Mouse (Mus musculus) neural tube, embryonic 13.5 days (tissue): ENCODE measurements at regions not wholly inside any gene's neighbourhood (a gene's known extent, or its start where the extent isn't known, plus 50 kb on each side); places are given as distances from the start of the nearest gene placed in this dataset.
A peak's percentile ranks its signal among the peaks of the same experiment; 100 is the strongest.

Source experiments
- ATAC-seq: fragments of 200-750 bp; cut with Nextera tagmentation; 2 replicates; pipeline ENCODE4 v1.8.0; 2017; ENCODE audit warnings: low read depth, mild to moderate bottlenecking, moderate TSS enrichment, moderate library complexity
- H3K27ac ChIP-seq: fragments of 300-500 bp; sonication (generic); replicated peaks from 2 replicates; pipeline ENCODE4 v1.5.1; 2015; ENCODE audit warnings: moderate library complexity, mild to moderate bottlenecking, inconsistent platforms
- H3K27me3 ChIP-seq: fragments of 300-500 bp; sonication (generic); 2 replicates; pipeline ENCODE4 v1.6.1; 2015; ENCODE audit warnings: mild to moderate bottlenecking, inconsistent platforms
- H3K36me3 ChIP-seq: fragments of 300-500 bp; sonication (generic); 2 replicates; pipeline ENCODE4 v1.6.1; 2015; ENCODE audit warnings: mild to moderate bottlenecking, inconsistent platforms
- H3K4me1 ChIP-seq: fragments of 300-500 bp; sonication (generic); replicated peaks from 2 replicates; pipeline ENCODE4 v1.6.1; 2015; ENCODE audit warnings: inconsistent platforms
- H3K4me2 ChIP-seq: fragments of 300-500 bp; sonication (generic); 2 replicates; pipeline ENCODE4 v1.6.1; 2015; ENCODE audit warnings: inconsistent platforms, mild to moderate bottlenecking, moderate library complexity
- H3K4me3 ChIP-seq: fragments of 300-500 bp; sonication (generic); 2 replicates; pipeline ENCODE4 v1.5.1; 2015; ENCODE audit warnings: mild to moderate bottlenecking, inconsistent platforms
- H3K9ac ChIP-seq: fragments of 300-500 bp; sonication (generic); 2 replicates; pipeline ENCODE4 v1.6.1; 2015; ENCODE audit warnings: moderate library complexity, mild to moderate bottlenecking, inconsistent platforms
- H3K9me3 ChIP-seq: fragments of 300-500 bp; sonication (generic); 2 replicates; pipeline ENCODE4 v1.6.1; 2016; ENCODE audit warnings: inconsistent platforms
- WGBS: fragments of 180-500 bp; shearing (Covaris S2); methylation state at CpG from one replicate; pipeline ENCODE4 v1.1.7; 2015; 5-methylcytosine and 5-hydroxymethylcytosine counted together

DNA sequence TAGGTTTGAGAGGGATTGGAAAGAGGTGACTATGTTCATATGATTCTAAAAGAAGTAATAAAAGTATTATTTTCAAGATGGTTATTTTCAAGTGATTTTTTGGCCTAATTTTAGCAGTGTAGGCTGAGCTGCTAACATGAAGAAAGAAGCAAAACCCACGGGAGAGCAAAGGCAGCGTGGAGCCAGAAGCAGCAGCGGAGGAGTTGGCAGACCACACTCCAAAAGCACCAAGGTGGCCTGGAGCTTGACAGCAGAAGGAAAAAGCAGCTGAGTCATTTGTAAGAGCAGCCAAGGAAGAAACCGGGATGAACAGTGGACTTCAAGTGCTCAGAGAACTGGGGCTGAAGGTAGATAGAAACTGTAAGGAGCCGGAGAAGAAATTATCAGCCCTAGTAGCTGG is 55.9 kb downstream of the Hdgfl1 start:
- H3K27ac ChIP-seq = no peak overlapping the region
- no peaks in the 10 kb centered on the region for H3K9me3 ChIP-seq
- whole genome bisulfite sequencing = 85% methylated on average over 5 of the region's 5 CpGs
- H3K36me3 ChIP-seq = no peaks in the 10 kb centered on the region
- ATAC-seq = no peak
- H3K27me3 ChIP-seq = no peaks in the 10 kb centered on the region
- no peak overlapping the region for H3K9ac ChIP-seq
- no peak overlapping the region for H3K4me2 ChIP-seq
- no peaks in the 10 kb centered on the region for H3K4me1 ChIP-seq
- H3K4me3 ChIP-seq = no peak overlapping the region

DNA sequence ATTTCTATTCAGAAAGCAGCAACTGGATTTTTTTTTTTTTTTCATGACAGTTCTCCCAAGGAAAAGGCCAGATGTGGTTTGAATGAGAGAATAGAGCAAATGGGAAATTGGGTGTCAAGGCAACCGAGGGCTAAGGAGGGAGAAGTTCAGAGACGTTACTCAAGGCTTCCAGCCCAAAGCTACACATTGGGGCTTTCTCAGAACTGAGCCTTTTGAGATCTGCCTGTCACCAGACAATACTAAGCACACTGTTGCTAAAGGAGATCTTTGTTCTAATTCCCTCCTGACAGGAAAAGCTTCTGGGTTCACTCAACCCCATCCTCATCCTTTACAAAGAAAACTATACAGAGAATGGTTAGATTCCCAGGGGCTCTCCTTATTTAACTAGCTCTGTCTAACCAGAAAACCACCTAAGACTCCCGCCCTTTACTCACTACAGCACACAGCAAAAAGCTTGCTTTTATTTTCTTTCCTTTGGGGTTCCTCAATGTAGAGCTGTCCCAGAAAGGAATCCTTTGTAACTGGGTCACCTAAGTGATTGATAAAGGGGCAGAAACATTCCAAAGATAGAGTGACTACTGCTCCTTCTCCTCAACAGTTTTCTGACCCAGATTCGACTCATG is 70.8 kb downstream of the Hdgfl1 start:
- H3K4me3 ChIP-seq = no peak overlapping the region
- no peaks in the 10 kb centered on the region for H3K36me3 ChIP-seq
- 0 out of 2 replicates have a peak, but pooled peaks have one; percentile 23 for ATAC-seq
- no peaks in the 10 kb centered on the region for H3K9me3 ChIP-seq
- no peak overlapping the region for H3K27ac ChIP-seq
- H3K27me3 ChIP-seq = no peaks in the 10 kb centered on the region
- H3K4me1 ChIP-seq = no peaks in the 10 kb centered on the region
- H3K9ac ChIP-seq = no peak overlapping the region
- WGBS = 36% methylated on average over 4 of the region's 4 CpGs
- no peak overlapping the region for H3K4me2 ChIP-seq

DNA sequence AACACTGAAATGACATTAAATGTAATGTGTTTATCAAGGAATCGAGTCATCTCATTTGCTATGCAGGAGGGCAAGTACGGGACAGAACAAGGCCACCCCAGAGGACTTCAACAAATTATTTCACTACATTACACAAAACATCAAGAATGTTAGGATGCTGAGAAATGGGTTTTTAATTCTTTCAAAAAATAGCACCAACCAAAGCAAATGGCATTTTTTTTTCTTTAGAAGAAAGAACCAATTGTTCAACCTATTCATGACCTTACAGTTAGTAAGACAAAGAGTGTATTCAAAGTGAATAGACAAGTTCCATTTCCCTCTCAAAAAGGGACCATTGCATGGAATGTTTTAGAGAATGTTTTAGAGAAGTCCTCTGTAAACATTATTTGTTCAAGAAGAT is 110.5 kb downstream of the Hdgfl1 start:
- Histone ChIP-seq H3K36me3 (no peaks in the 10 kb centered on the region), H3K27me3 (no peaks in the 10 kb centered on the region), H3K9ac (no peak overlapping the region), H3K4me3 (no peak overlapping the region), H3K9me3 (no peaks in the 10 kb centered on the region), H3K4me1 (peaks cover 4% of the 10 kb centered on the region; the same call in 1 of the 2 replicates), H3K27ac (no peak overlapping the region), H3K4me2 (no peak overlapping the region)
- 17% methylated on average over 2 of the region's 2 CpGs for WGBS
- ATAC-seq = no peak

DNA sequence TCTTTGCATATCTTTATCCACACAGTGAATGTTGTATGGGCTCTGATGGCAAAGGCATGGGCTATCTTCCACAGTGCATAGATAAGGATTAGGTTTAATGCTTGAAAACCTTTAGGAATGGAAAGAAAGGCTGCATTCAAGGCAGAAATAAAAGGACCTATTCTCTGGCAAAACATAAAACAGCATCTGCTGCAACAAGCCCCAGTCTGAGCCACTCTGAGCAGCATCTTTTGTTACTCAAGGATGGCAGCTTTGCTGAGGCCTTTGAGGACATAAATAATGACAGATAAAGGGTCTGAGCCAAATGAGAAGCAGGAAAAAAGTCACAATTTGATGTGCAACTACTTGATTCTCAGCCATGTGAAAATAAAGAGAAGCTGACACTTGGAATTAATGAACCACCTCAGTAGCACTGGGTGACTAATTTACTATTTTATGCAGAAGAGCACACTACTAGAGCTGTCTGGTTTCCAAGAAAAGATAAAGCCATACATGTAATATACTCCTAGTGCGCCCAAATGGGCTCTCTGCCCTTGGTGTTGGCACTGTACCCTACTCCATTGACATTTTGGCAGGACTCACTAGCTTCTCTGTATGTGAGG is 112.9 kb downstream of the Hdgfl1 start:
- no peaks in the 10 kb centered on the region for H3K9me3 ChIP-seq
- no peaks in the 10 kb centered on the region for H3K27me3 ChIP-seq
- no peaks in the 10 kb centered on the region for H3K36me3 ChIP-seq
- H3K9ac ChIP-seq = no peak overlapping the region
- H3K4me3 ChIP-seq = no peak overlapping the region
- ATAC-seq = peak; percentile 96
- peaks cover 4% of the 10 kb centered on the region; the same call in 1 of the 2 replicates for H3K4me1 ChIP-seq
- no peak overlapping the region for H3K4me2 ChIP-seq
- 0 out of 2 replicates have a peak overlapping the region, but pooled peaks have one; percentile 25 for H3K27ac ChIP-seq
- WGBS = 21% methylated on average over 1 of the region's 1 CpGs
